13 mouse cellular contexts compared by ENCODE assay signal in genomic region chr9:7868838-7869491, GRCm38 (mm10). TPM values are rescaled to one million over a fixed set of nuclear protein-coding genes. Genes with fewer than 3 reads are reported as not detected.
DNase-seq lines count a peak whose midpoint lies in the region; ATAC-seq and TF ChIP-seq lines count a peak whose summit lies in the region.
"Had no signal": no experiment of that assay in that cellular context is flagged by ENCODE, and none has a peak within 500 bp of the region (broad histone marks: within the 10 kb centered on the region; RNA-seq: fewer than 3 reads in every experiment).

No protein-coding gene starts in this region.

- DNase-seq in gastrocnemius, adult 2 months: no peak
- DNase-seq in gastrocnemius, adult 18-20 months (ENCODE audit: low spot score): no peak
- DNase-seq in 416B (ENCODE audit: low read depth): peak; percentile 65
- peak; percentile 81 for DNase-seq in lung, postnatal 36 days
- no peak for DNase-seq in cerebellum, adult 11-12 months
- DNase-seq in adrenal gland, adult 8-10 months: no peak
- DNase-seq in layer of hippocampus, postnatal 36 days: no peak
- DNase-seq: right cerebral cortex, postnatal 14 days had no signal

- H3K4me3 ChIP-seq in gastrocnemius, adult 2 months: no peak overlapping the region
- H3K4me3 ChIP-seq: forebrain, embryonic 13.5 days; heart, adult 2 months; left cerebral cortex, adult 2 months; neural tube, embryonic 13.5 days had no signal

- no peak for TF ChIP-seq CTCF in gastrocnemius, adult 2 months (IDR thresholded peaks at IDR 0.05)

- ATAC-seq in common myeloid progenitor, adult 5-6 weeks (replicated peaks; ENCODE audit: low read depth, poor library complexity, severe bottlenecking): peak; percentile 16; the same call in 1 of the 2 replicates
- ATAC-seq: forebrain, embryonic 13.5 days had no signal

- H3K27ac ChIP-seq in gastrocnemius, adult 2 months: peak overlapping the region; percentile 24
- H3K27ac ChIP-seq: forebrain, embryonic 13.5 days; left cerebral cortex, adult 2 months; neural tube, embryonic 13.5 days had no signal

- intact Hi-C loops in gastrocnemius, adult 2 months (cut with DNase I): no loop called here

RNA-seq across cellular contexts. Expression of gene Birc3, which starts 4.0 kb away (rescaled TPM):
- total RNA-seq in gastrocnemius, adult 2 months (2021): 1 to 10 TPM; 6.0 to 8.8 TPM
- total RNA-seq in gastrocnemius, adult 18-20 months (2021): 10 to 100 TPM in 1 of 2 experiments, 1 to 10 TPM in 1; 7.4 to 10.3 TPM
- total RNA-seq in common myeloid progenitor, adult 5-6 weeks (2017): 46.1 and 52.9 TPM in 2 replicates
- total RNA-seq in adrenal gland, adult 8-10 months (2022): 10 to 100 TPM; 22.2 to 35.6 (median 30.6) TPM
- total RNA-seq in layer of hippocampus, postnatal 36 days (2021): 1 to 10 TPM; 1.4 to 3.2 TPM

RNA-seq across cellular contexts. Expression of gene Birc2, which starts 32.1 kb away (rescaled TPM):
- total RNA-seq in gastrocnemius, adult 2 months (2021): 10 to 100 TPM; 21.9 to 22.0 TPM
- total RNA-seq in gastrocnemius, adult 18-20 months (2021): 10 to 100 TPM; 17.5 to 21.1 TPM
- 66.5 and 67.1 TPM in 2 replicates for total RNA-seq in common myeloid progenitor, adult 5-6 weeks (2017)
- 10 to 100 TPM; 62.9 to 77.8 (median 70.3) TPM for total RNA-seq in adrenal gland, adult 8-10 months (2022)
- total RNA-seq in layer of hippocampus, postnatal 36 days (2021): 10 to 100 TPM; 35.1 to 38.9 TPM

Comparison
In these comparisons a context has a peak if more than half of its experiments do, and no peak if none do; other contexts are left out.
1. DNase-seq: peak in 416B (single experiment) and lung, postnatal 36 days (single experiment); none in gastrocnemius, adult 2 months (single experiment), gastrocnemius, adult 18-20 months (single experiment), cerebellum, adult 11-12 months (single experiment), adrenal gland, adult 8-10 months (single experiment) and layer of hippocampus, postnatal 36 days (0 of 2).